Mouse (Mus musculus) CD4-positive helper T cell, adult 2 months (primary cell): ENCODE data around the gene Fcamr.
A peak's percentile ranks its signal among the peaks of the same experiment; 100 is the strongest.

Experiments used
- DNase-seq: peaks from one replicate; pipeline ENCODE4 v3.0.0-alpha.2; 2012; ENCODE audit warnings: low read depth, missing footprints, low spot score

Fcamr gene

DNA sequence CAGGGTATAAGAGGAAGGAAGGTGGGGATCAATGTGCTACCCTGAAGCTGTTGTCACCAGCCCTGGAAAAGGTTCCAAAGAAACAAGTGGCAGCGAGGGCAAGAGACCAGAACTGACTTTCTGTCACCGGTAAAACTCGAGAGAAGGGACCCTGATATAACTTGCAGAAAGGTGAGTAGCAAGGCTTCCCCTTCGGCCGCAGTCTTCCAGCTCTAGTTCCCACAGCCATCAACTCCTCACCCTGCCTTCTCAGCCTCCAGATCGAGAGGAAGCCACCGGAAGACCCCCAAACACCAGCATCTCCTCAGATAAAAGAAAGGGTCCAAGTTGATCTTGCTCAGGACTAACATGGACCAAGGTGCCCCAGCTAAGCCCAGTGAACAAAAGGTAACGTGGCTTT is at the start of gene Fcamr:
Gene Fcamr, plus strand, starts transcription at position 301 of the 400 bp plus-strand sequence.
- DNase-seq, result no peak

DNA sequence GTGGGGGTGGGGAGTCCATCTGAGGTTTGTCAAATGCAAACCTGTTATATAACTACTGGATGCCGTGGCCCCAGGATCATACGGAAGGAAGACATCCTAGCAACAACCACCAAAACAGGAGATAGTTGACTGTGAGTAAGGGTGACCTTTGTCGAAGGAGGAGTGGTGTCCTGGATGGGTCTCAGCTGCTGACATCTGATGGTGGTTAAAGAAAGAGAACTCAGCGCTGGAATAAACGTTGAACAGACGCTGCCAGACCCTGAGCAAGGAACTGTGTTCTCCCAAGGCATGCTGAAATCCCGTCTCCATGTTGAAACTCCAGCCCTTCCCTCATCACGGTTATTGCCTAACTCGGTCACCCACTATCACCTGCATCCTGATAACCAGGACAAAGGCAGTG is 41.0 kb upstream of the Fcamr start:
- DNase-seq, result no peak

DNA sequence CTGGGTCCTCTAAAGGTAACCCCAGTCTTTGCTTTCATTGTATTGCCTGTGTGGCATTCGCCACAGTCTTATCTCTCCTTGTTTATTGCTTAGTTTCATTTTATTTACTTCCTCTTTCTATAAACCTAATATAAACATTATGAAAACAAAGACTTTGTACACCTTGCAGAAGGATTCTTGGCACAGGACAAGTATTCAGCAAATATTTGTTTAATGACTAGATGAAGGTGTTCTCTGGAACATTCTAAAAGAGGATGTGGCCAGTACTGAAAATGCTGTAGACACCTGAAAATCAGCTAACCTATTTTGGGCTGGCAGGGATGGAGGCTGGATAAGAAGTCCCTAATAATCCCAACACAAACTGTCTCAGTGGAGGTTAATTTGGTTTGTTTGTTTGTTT is 39.1 kb upstream of the Fcamr start:
- DNase-seq, result no peak

DNA sequence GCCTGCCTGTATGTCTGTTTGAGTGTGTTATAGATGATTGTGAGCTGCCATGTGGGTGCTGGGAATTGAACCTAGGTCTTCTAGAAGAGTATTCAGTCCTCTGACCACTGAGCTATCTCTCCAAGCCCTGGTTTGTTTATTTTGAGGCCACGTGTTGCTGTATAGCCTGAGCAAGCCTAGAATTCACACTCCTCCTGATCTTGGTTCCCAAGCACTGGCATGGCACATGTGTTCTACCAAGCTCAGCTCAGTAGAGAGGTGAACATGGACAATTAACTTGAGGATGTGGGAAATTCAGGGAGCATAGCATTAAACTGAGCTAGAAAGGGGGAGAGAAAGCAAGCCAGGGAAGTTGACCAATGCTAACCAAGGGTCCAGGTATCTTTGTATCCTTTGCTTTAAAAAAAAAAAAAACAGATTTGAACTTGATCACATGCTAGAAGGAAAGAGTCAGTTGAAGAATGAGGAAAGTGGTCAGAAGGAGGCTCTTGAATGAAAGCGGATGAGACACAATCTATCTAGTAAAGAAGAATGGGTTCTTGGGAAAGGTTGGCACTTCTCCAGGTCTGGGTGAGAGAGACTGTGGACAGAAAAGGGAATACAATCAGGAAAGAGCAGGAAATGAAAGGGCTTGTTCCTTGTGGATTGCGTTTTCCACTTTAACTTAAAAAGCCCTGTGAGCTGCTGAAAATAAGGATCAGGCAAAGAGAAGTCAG is 38.5 kb upstream of the Fcamr start:
- no peak for DNase-seq

DNA sequence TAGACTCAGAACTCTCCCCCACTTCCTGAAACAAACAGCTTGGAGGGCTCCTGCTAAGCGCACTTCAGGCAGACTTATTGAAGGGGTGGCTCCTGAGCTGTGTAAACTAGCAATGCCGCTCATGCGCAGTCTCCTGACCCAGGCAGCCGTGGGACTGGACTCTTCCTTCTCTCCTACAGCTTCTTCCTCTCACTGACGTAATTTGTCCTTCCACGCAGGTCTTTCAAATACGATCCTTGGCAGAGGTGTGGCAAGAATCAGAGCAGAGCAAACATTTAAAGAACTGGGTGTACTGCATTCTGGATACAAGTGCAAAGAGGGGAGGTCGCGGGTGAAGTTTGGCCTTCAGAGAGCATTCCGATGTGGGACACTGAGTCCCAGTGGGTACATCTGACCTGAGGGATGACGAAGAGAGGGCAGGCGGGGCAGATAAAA is 36.7 kb upstream of the Fcamr start:
- no peak for DNase-seq

DNA sequence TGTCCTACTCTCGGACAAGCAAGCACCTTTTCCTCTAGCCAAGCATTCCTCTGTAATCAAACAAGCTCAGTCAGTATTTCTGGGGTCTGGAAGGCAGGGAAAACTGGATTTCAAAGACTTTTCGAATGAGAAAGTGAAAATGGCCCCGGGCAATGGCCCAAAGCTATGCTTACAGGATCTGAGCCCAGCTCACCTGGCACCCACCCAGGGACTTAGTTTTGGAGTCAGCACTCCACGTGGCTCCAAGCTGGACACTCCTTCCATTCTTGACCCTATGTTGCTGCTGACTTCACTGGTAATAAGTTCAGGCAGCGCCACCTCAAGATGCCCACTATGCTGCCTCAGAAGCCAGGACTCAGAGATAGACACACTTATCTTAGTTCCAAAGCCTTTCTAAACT is 33.6 kb upstream of the Fcamr start:
- DNase-seq, result no peak

DNA sequence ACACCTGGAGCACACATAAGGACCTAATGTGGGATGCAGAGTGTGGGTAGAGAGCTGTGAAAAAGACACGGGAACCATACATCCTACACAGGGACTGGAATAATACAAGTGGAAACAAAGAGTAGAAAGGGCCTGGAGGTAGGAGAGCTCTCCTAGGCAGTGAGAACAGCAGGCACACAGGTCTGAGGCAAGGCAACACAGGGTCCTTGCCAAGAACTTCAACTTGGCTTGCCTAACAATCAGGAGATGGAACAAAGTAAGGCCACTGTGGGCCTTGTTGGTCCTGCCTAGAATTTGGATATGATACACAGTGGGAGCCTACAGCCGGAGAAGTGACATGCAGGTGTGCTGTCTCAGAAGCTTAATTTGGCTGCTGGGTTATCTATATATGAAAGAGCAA is 30.8 kb upstream of the Fcamr start:
- no peak for DNase-seq

DNA sequence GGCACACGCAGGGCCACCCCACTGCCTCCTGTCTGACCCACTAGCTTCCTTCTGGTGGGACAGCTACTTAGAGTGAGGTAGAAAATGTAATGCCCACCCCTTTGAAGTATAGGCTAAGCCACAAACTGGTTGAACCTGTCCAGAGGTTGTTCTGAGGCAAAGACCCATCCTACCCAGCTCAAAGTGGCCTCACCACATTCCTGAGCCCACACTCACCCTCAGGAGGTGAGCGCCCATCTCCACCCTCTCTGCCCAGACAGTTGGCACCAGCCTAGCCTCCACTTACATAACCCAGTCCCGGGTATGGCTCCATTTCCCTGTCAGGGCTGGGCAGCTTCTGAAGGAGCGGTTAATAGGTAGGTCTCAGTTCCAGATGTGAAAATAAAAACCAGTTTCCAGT is 30.2 kb upstream of the Fcamr start:
- no peak for DNase-seq

DNA sequence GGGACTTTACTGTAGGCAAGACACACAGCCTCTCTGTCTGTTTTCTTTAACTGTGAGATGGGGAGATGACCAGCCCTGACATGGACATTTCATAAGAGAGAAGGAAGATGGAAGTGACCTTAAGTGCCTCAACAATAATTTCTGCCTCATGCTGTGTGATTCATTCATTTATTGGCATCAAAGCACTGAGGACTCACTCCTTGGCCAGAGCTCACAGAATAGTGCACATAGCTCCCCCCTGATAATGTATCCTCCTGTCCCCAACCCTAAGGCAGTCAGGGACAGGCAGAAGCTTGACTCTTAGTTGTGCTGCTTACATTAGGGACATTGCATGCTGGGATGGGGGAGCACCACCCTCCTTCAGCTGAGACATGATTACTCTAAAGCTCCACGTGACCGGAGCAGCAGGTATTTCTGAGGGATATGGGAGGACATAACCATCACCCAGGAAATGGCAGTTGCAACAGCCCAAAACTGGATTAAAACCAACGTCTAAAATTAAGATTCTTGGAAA is 29.7 kb upstream of the Fcamr start:
- no peak for DNase-seq

DNA sequence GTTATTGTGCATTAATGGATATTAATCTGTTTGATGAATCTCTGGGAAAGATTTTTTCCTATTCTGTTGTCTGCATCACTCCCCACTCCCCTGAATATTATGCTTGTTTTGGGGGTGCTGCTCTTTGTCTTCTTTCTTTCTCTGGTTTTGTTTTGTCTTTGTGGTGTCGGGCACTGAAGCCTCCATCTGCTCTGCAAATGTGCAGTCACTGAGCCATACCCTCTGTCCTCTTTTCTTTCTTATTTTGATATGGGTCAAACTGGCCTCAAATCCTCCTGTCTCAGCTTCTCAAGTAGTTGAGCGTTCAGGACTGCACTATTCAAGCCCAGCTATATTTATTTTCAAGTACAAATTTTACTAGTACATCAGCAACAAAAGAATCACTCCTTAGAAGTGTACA is 25.5 kb upstream of the Fcamr start:
- DNase-seq, result no peak

DNA sequence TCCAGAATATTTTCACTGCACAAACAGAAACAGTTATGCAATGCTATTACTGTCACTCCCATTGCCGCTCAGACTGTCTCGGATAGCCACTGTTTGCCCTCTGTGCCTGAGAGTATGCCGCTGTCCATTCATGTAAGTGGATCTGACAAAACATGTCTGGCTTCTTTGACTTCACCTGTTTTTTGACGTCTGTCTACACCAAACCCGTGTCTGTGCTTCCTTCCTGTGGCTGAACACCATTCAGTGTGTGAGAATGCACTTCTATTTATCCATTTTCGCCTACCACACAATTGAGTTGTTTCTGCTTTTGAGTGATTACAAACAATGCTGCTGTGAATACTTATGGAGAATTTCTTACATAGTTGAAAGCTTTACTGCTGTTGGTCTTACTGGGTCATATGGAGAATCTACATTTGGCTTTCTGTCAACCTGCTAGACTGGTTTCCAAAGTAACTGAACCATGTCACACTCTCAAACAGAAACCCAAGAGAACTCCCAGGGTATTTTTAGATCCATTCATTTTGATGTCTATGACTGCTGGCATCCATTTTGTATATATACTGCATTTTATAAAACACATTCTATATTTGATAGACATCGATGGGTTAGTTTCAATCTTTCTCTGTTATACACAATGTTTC is 24.9 kb upstream of the Fcamr start:
- no peak for DNase-seq

DNA sequence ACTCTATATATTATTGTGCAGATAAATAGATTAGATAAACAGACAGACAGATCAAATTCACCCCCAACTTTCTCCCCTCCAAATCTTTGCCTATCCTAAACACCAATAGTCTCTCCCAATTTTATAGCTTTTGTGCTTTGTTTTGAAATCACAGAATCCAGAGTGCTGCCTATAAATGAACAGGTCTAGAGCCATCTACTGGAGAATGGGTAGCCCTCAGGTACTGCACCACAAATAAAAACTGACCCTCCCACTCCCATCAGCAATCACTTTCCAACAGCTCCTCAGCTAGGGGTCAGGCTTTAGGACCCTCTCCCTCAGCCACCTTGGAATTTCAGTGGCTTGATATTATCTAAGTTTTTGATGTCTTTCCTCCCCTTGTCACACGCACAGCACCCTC is 24.1 kb upstream of the Fcamr start:
- DNase-seq, result no peak

DNA sequence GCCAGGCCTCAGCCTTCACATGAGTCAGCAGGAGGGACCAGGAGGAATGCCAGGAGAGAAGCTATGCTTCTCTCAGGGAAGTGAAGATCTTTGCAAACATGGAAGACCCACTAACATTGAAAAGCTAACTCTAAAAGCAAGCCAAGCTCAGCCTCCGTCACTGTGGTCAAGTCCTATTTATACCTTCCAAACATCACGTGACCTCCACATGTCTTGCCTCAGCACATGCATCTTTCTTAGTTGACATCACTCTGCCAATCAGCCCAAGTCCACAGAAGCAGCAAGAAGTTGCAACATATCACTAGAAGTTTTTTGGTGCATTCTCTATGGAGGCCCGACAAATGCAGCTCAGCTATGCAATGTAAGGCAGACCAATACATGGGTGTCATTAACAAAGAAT is 20.8 kb upstream of the Fcamr start:
- no peak for DNase-seq

DNA sequence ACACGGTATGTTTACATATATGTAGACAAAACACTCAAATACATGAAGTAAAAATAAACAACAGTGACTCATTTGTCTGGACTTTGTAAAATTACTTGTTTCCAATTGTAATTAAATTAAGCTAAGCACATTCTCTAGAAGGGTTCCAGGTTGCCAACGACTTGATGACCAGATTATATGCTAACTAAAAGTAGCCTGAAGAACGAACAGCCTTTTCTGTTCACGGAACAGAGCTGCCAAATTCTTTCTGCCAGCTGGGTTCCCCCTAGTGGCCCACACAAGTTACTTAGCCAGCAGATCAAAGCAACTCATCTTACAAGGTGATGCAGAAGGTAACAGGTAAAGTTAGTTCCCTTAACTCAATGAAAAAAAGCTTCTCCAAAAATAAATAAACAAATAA is 16.6 kb upstream of the Fcamr start:
- DNase-seq, result peak; percentile 43

DNA sequence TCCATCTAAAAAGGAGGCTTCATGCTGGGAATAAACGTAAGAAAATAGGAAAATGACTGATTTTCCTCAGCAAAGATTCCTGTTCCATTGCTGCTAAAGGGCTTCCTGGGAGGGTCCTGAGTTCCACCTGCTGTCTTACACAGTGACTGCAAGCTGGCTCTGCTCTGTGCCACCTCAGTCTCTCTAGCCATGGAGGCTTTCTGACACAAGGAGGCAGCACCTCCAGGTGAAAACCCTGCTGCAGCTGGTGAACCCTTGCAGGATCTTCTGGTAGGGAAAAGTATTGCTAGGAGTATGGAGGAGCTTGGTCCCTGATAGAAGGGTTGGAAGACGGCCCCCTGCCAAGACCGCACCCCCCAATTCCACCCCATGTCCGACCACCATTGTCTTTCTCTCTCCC is 13.7 kb upstream of the Fcamr start:
- no peak for DNase-seq

DNA sequence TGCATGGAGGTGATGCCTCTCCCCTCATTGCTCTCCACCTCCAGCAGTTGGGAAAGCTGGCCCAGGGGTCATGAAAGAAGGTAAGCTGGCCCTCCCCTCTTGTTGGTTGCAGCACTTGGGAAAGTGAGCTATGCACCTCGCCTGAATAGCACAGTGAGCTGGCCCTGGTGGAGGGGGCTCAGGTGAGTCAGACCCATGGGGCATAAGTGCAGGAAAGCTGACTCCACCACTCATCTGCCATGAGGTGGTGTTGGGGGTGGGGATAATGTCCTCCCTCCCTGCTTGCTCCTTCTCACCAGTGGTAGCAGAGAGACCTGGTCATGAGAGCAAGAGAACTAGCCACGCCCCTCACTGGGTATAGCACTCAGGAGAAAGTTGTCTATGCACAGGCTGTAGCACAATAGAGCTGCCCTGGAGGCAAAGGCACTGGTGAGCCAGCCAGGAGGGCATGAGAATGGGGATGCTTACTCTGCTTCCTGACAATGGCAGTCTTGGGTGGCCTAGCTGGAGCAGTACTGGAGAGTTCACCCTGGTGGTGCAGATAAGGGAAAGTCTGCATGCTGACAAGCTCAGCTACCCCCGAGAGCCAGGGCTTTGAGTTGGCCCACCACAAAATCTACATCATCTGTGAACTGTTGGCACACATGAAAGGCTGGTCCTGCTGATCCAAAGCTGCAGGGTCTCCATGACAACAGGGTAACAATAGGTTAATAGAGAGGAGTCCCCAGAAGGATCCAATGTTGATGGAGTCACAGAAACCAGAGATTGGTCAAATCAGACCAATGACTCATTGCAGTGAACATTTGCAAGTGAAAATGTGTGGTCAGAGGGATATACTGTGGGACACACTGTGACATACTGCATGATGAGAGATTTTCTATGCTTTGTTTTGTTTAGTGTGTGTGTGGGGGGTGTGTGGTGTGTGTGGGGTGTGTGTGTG is 10.9 kb upstream of the Fcamr start:
- no peak for DNase-seq

DNA sequence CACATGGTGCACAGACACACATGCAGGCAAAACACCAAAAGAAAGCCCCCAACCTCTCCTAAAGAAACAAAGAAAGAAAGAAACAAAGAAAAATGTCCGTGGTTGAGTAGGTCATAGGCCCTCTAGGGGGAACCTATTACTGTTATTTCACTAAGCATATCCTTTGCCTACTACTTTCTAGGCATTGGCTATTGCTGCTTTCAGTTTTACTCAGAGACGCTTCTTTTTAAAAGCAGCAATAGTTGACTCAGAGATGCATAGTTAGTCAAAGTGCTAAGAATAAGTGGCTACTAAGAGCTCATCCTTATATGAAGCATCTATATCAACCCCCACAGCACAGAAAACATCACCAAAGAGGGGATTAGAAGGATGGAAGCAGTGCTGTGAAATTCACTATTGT is 5.4 kb upstream of the Fcamr start:
- DNase-seq, result no peak

DNA sequence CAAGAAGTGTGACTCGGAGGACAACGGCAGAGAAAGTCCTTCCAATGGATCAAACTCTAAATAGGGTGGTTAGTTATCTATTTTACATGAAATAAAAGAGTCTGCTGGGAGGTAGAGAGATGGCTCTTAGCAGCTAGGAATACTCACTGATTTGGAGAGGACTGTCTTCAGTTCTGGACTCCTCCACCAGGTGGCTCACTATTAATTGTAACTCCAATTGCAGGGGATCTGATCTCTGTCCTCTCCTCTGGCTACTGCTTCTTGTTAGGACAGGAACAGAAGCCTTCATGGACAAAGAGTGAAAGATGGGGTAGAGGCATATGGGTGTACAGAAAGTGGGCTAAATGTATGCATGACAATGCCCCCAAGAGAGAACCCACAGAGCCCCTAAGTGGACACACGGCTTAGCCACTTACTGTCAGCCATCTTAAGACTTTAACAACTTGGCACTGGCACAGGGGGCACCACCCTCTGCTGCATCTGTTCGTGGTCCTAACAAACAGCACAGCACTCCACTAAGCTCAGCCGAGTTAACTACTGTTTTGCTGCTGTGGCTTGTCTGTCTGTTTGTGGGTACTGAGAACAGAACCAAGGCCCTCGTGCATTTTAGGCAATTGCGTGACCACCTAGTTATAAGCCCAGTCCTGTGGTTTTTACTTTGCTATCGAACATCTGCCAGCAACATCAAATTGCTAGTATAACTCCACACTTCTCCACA is 3.6 kb upstream of the Fcamr start:
- peak; percentile 24 for DNase-seq

DNA sequence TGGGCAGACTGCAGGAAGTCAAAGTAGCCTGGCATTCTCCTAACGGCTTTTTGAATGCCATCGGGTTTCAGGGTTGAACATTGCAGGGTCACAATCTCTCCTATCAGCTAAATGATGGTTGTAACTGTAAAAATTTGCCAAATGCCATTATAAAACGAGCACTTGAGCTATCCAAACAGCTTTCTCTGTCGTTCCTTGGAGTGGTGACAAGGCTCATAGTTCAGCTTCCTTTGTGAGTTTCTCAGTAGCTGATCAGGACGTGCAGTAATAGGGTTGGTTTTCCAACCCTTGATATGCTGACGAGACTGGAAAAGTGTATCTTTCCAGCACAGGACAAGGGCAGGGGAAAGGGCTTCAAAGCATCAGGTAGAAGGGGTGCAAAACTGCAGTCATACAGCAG is 2.7 kb upstream of the Fcamr start:
- DNase-seq, result no peak

DNA sequence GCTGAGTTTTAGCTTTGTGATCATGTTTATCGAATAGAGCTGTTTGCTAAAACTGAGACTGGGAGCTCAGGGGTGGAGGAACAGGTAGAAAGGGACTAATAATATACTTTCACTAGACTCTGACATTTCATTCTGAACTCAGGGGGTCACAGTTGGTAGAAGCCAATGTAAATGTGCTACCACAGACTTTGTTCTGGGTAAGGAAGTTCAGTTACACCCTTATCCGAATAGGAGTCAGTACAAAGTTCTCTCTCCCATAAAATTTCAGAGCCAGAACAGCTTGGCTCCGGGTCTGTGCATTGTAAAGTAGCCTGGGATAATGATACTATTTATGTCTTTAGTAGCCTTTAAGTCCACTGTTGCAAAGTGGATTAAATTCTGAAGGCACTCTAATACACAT is 2.2 kb upstream of the Fcamr start:
- DNase-seq, result no peak

DNA sequence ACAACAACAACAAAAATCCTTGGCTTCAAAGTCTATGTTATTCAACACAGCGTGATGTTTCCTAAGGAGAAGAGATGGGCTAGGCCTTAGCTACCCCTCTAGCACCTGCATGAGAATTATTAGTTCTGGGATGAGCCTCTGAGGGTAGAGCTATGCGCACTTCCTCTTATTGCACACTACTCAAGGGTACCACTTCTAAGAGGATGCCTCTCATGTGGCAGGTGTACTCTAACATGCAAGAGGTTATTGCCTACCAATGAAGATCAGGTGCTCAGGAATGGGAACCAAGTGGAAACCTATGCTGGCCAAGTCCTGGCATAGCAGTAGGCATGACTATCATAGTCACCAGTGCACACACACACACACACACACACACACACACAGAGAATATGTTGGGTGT is 1.3 kb upstream of the Fcamr start:
- no peak for DNase-seq

DNA sequence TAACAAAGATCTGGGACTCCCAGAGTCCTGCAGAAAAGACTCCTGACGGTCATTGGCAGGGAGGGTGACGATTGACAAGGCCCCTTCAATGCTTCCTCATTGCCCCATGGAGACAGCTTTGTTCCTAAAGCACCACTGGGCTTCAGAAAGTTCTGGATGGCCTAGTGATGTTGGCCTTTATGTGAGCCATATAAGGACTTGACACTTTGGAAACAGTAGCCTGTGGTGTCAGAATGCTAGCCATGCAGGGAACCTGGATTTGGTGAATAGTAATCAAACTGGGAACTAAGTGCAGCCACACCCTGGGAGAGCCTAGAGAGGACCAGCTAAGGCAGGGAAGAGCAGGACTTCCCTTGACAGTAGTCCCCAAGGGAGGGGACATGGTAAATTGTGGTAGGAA is 809 bp downstream of the Fcamr start:
- no peak for DNase-seq
